Mouse (Mus musculus): ENCODE results near the gene Ism1. TPM values are rescaled to one million over a fixed set of nuclear protein-coding genes. Genes with fewer than 3 reads are reported as not detected.
A peak's percentile ranks its signal among the peaks of the same experiment; 100 is the strongest.

Gene Ism1
- polyA plus RNA-seq (2011; ENCODE audit: insufficient read length, low read depth, missing spikeins) = 0.77 and 1.7 TPM in 2 replicates

DNA sequence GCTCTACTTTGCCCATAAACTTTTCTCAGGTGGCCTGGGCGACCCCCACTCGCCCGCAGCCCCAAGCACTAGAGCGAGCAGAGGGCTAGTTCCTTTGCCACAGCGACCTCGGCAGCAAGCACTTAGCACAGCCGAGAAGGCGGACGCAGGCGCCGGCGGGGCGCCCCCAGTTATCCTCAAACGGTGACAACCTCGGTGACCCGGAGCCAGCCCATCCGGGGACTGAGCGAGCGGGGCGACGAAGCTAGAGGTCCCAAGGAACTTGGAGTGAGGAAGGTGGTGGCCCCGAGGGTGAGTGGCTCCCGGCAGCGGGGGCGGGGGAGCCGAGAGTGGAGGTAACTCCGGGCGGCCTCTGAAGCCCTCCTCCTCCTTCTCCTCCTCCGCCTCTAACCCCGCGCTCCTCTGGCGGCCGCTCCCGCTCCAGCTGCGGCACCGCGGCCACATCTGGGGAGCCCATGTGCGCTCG, at the start of gene Ism1:
Gene Ism1 (plus strand): TSS at position 370 of the 466 bp plus-strand sequence.
- no peaks in the 10 kb centered on the region for H3K4me1 ChIP-seq (ENCODE audit: control insufficient read depth, insufficient read depth, low read length)
- no peak within 1 kb of the TSS for H3K27ac ChIP-seq (ENCODE audit: insufficient read depth, low read length)
- no peak for TF ChIP-seq CTCF (IDR thresholded peaks at IDR 0.05; ENCODE audit: borderline replicate concordance, insufficient read depth, low read length)
- no peak for TF ChIP-seq POLR2A (IDR thresholded peaks at IDR 0.05; ENCODE audit: low read depth, low read length)
- H3K4me3 ChIP-seq (ENCODE audit: insufficient read depth, low read length) = peak within 1 kb of the TSS; percentile 68

GRCm38 (mm10) chr2:139628731-139629130, 49.2 kb upstream of the Ism1 start:
- Histone ChIP-seq H3K4me1 (ENCODE audit: control insufficient read depth, insufficient read depth, low read length) (no peaks in the 10 kb centered on the region), H3K27ac (ENCODE audit: insufficient read depth, low read length) (no peak overlapping the region), H3K4me3 (ENCODE audit: insufficient read depth, low read length) (no peak overlapping the region)
- TF ChIP-seq CTCF (IDR thresholded peaks at IDR 0.05; ENCODE audit: borderline replicate concordance, insufficient read depth, low read length) (no peak), POLR2A (IDR thresholded peaks at IDR 0.05; ENCODE audit: low read depth, low read length) (no peak)

DNA sequence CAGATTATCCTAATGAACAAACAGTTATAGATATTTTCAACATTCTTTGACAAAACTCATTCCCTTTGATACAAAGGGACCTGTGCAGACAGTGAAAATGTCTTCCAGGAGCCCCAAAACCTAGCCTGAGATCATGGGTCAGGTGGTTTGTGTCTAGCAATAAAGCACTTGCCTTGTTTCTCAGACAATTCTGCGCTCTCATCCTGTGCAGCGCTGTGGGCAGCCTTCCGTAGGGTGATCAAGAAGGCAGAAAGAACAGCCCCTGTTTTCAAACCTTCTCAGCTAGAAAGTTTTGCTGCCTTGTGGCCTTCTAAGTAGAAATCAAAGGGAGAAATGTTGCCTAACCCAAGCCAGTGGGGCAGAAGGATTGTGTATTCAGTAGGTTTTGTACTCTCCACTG, 48.3 kb upstream of the Ism1 start:
- H3K4me1 ChIP-seq (ENCODE audit: control insufficient read depth, insufficient read depth, low read length) = no peaks in the 10 kb centered on the region
- no peak overlapping the region for H3K4me3 ChIP-seq (ENCODE audit: insufficient read depth, low read length)
- no peak overlapping the region for H3K27ac ChIP-seq (ENCODE audit: insufficient read depth, low read length)
- TF ChIP-seq CTCF (IDR thresholded peaks at IDR 0.05; ENCODE audit: borderline replicate concordance, insufficient read depth, low read length) (no peak), POLR2A (IDR thresholded peaks at IDR 0.05; ENCODE audit: low read depth, low read length) (no peak)

DNA sequence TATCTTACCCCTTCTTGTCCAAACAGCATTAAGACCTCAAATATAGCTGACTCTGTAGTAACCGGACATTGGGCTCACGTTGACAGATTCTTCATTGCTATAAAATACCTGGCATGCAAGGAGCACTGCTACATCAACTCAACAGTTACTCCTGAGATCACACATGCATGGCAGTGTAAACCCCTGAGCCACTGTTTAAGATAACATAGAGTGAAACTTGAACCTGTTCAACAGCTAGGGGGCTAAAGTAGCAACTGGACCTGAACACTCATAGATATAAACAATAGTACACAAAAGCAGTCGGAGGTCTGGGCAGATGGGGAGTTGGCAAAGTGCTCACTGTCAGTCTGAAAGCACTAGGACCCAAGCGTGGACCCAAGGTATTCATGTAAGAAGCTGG, 43.5 kb upstream of the Ism1 start:
- no peak overlapping the region for H3K4me3 ChIP-seq (ENCODE audit: insufficient read depth, low read length)
- no peaks in the 10 kb centered on the region for H3K4me1 ChIP-seq (ENCODE audit: control insufficient read depth, insufficient read depth, low read length)
- H3K27ac ChIP-seq (ENCODE audit: insufficient read depth, low read length) = no peak overlapping the region
- TF ChIP-seq CTCF (IDR thresholded peaks at IDR 0.05; ENCODE audit: borderline replicate concordance, insufficient read depth, low read length) = no peak

DNA sequence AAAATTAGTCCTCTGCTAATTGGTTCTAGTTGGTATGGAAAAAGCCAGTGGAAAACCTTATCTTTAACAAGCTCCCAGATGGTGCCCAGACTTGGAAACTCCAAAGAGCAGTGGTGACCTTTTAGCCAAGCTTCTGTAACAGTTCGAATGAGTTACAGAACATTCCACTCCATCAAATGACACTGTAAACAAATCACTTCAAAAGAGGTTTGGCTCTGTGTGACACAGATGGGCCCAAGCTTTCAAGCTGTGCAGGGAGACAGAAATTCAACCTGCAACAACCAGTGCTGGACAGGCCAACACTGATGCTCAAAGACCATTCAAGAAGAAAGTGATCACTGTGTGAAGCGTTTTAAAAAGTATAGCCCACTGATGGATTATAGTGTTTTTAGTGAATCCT, 40.1 kb upstream of the Ism1 start:
- Histone ChIP-seq H3K27ac (ENCODE audit: insufficient read depth, low read length) (no peak overlapping the region), H3K4me3 (ENCODE audit: insufficient read depth, low read length) (no peak overlapping the region), H3K4me1 (ENCODE audit: control insufficient read depth, insufficient read depth, low read length) (no peaks in the 10 kb centered on the region)
- TF ChIP-seq CTCF (IDR thresholded peaks at IDR 0.05; ENCODE audit: borderline replicate concordance, insufficient read depth, low read length) (no peak), POLR2A (IDR thresholded peaks at IDR 0.05; ENCODE audit: low read depth, low read length) (no peak)

DNA sequence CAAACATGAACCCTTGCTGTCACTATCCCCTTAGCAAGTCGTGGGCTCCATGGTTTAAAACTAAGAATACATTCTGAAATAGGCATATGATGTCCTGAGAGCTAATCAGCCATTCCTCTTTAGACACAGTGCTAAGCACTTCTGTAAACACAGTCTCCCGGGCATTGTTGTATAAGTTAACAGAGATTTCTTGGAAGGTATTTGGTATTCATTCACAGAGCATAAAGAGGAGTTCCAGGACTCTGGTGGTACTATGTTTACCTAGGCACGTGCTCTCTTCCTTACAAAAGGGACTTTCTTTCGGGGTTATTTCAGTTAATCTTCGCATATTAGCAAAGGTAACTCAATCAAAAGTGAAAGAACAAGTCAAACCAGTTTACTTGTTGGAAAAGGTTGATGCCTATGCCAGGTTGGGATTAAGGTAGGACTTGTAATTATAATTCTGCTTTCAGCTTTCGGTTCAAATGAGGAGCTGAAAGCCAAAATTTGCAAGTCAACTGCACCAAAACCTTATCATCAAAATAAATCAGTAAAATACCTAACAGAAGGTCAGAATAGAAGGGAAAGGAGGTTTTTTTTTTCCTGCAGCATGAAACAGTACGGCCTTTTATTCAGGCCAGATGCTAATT, 36.1 kb upstream of the Ism1 start:
- H3K4me1 ChIP-seq (ENCODE audit: control insufficient read depth, insufficient read depth, low read length) = no peaks in the 10 kb centered on the region
- H3K27ac ChIP-seq (ENCODE audit: insufficient read depth, low read length) = no peak overlapping the region
- no peak for TF ChIP-seq CTCF (IDR thresholded peaks at IDR 0.05; ENCODE audit: borderline replicate concordance, insufficient read depth, low read length)
- TF ChIP-seq POLR2A (IDR thresholded peaks at IDR 0.05; ENCODE audit: low read depth, low read length) = no peak
- no peak overlapping the region for H3K4me3 ChIP-seq (ENCODE audit: insufficient read depth, low read length)

- no peaks in the 10 kb centered on the region for H3K4me1 ChIP-seq (ENCODE audit: control insufficient read depth, insufficient read depth, low read length)
- no peak overlapping the region for H3K27ac ChIP-seq (ENCODE audit: insufficient read depth, low read length)
- no peak overlapping the region for H3K4me3 ChIP-seq (ENCODE audit: insufficient read depth, low read length)
- TF ChIP-seq POLR2A (IDR thresholded peaks at IDR 0.05; ENCODE audit: low read depth, low read length) (no peak), CTCF (IDR thresholded peaks at IDR 0.05; ENCODE audit: borderline replicate concordance, insufficient read depth, low read length) (no peak)
These were observed 28.5 kb upstream of the Ism1 start for GRCm38 (mm10) chr2:139649518-139649917.

- H3K27ac ChIP-seq (ENCODE audit: insufficient read depth, low read length) = no peak overlapping the region
- TF ChIP-seq POLR2A (IDR thresholded peaks at IDR 0.05; ENCODE audit: low read depth, low read length) (no peak), CTCF (IDR thresholded peaks at IDR 0.05; ENCODE audit: borderline replicate concordance, insufficient read depth, low read length) (no peak)
- H3K4me1 ChIP-seq (ENCODE audit: control insufficient read depth, insufficient read depth, low read length) = no peaks in the 10 kb centered on the region
- H3K4me3 ChIP-seq (ENCODE audit: insufficient read depth, low read length) = no peak overlapping the region
These were observed 21.2 kb upstream of the Ism1 start for GRCm38 (mm10) chr2:139656750-139657149.

DNA sequence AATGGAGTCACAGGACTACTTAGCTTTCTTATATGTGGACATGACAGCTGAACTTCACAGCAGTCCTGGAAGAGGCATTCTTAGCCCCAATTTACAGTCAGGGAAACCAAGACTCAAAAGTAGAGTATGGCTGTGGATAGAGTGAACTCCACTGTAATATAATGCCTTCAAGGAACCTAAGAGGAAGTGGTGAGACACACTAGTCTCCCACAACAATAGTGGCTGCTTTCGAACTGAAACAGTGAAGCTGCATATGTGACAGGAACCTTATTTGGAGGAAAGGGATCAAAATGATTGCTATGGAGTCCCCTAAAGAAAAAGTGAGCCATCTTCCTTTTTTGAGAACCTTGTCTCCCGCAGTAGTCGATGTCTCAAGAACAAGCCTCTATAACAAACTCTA, 6.1 kb upstream of the Ism1 start:
- H3K4me1 ChIP-seq (ENCODE audit: control insufficient read depth, insufficient read depth, low read length) = no peaks in the 10 kb centered on the region
- TF ChIP-seq CTCF (IDR thresholded peaks at IDR 0.05; ENCODE audit: borderline replicate concordance, insufficient read depth, low read length) (no peak), POLR2A (IDR thresholded peaks at IDR 0.05; ENCODE audit: low read depth, low read length) (no peak)
- no peak overlapping the region for H3K27ac ChIP-seq (ENCODE audit: insufficient read depth, low read length)
- no peak overlapping the region for H3K4me3 ChIP-seq (ENCODE audit: insufficient read depth, low read length)

- Histone ChIP-seq H3K4me3 (ENCODE audit: insufficient read depth, low read length) (no peak overlapping the region), H3K27ac (ENCODE audit: insufficient read depth, low read length) (no peak overlapping the region), H3K4me1 (ENCODE audit: control insufficient read depth, insufficient read depth, low read length) (no peaks in the 10 kb centered on the region)
- TF ChIP-seq CTCF (IDR thresholded peaks at IDR 0.05; ENCODE audit: borderline replicate concordance, insufficient read depth, low read length) (no peak), POLR2A (IDR thresholded peaks at IDR 0.05; ENCODE audit: low read depth, low read length) (no peak)
These were observed 5.6 kb upstream of the Ism1 start for GRCm38 (mm10) chr2:139672371-139672770.

Measured in embryonic fibroblast, embryonic 13.5 days (primary cell).